In genomic region chr7:41498464-41498863, GRCm38 (mm10) we compare ENCODE assay signal across 8 mouse cellular contexts. TPM values are rescaled to one million over a fixed set of nuclear protein-coding genes. Genes with fewer than 3 reads are reported as not detected.
A peak's percentile ranks its signal among the peaks of the same experiment; 100 is the strongest.
DNase-seq lines count a peak whose midpoint lies in the region; ATAC-seq lines count a peak whose summit lies in the region.
"Not testable (repeated sequence)": the region's sequence is repeated elsewhere in the genome, so short reads cannot be mapped to it uniquely, and the experiment has no call there.
"Had no signal": no experiment of that assay in that cellular context is flagged by ENCODE, and none has a peak within 500 bp of the region (broad histone marks: within the 10 kb centered on the region; RNA-seq: fewer than 3 reads in every experiment).

No protein-coding gene starts in this region.

- H3K4me3 ChIP-seq in forebrain, embryonic 10.5 days, result peak overlapping the region; percentile 67
- peak overlapping the region in 1 of 2 experiments; percentile 76; a peak in 1 of 4 replicates for H3K4me3 ChIP-seq in heart, embryonic 14.5 days (ENCODE audit: control insufficient read depth in 1 of 2, insufficient read depth in 1 of 2, low read depth in 1 of 2, low read length in 2 of 2)
- peak overlapping the region; percentile 59 for H3K4me3 ChIP-seq in intestine, embryonic 16.5 days (ENCODE audit: low read length)
- peak overlapping the region; percentile 54 for H3K4me3 ChIP-seq in limb, embryonic 11.5 days (ENCODE audit: low read depth, low read length)
- H3K4me3 ChIP-seq in lung, embryonic 16.5 days (ENCODE audit: low read length), result peak overlapping the region; percentile 61
- H3K4me3 ChIP-seq in neural tube, embryonic 15.5 days (replicated peaks), result peak overlapping the region; percentile 81

- peaks cover 47% of the 10 kb centered on the region for H3K9me3 ChIP-seq in forebrain, embryonic 10.5 days
- not testable (repeated sequence) for H3K9me3 ChIP-seq in heart, embryonic 14.5 days (ENCODE audit: control insufficient read depth, low read length); intestine, embryonic 16.5 days (ENCODE audit: control insufficient read depth, low read length); limb, embryonic 11.5 days (ENCODE audit: control insufficient read depth, low read length); lung, embryonic 16.5 days (ENCODE audit: control insufficient read depth, low read length); neural tube, embryonic 15.5 days (replicated peaks)

- H3K27ac ChIP-seq in forebrain, embryonic 10.5 days; heart, embryonic 14.5 days (replicated peaks in 1 of 2; ENCODE audit: control insufficient read depth in 1 of 2, insufficient read depth in 1 of 2, low read depth in 2 of 2, low read length in 2 of 2); intestine, embryonic 16.5 days (ENCODE audit: low read length); limb, embryonic 11.5 days (replicated peaks; ENCODE audit: low read depth, low read length); lung, embryonic 16.5 days (ENCODE audit: low read length); neural tube, embryonic 15.5 days (replicated peaks): not testable (repeated sequence)

- H3K4me1 ChIP-seq in forebrain, embryonic 10.5 days; heart, embryonic 14.5 days (ENCODE audit: control insufficient read depth in 2 of 2, insufficient read depth in 2 of 2, low read length in 2 of 2); intestine, embryonic 16.5 days (ENCODE audit: control insufficient read depth, insufficient read depth, low read length); limb, embryonic 11.5 days (ENCODE audit: control insufficient read depth, insufficient read depth, low read length); lung, embryonic 16.5 days (replicated peaks; ENCODE audit: control insufficient read depth, insufficient read depth, low read length); neural tube, embryonic 15.5 days: not testable (repeated sequence)

- 79% methylated on average over 4 of the region's 4 CpGs for WGBS in forebrain, embryonic 10.5 days
- WGBS in heart, embryonic 14.5 days, result 50% methylated on average over 2 of the region's 4 CpGs
- WGBS in intestine, embryonic 16.5 days, result 55% methylated on average over 2 of the region's 4 CpGs
- whole genome bisulfite sequencing in limb, embryonic 11.5 days, result 72% methylated on average over 2 of the region's 4 CpGs
- WGBS in lung, embryonic 16.5 days, result 72% methylated on average over 3 of the region's 4 CpGs
- 76% methylated on average over 3 of the region's 4 CpGs for WGBS in neural tube, embryonic 15.5 days

- H3K9ac ChIP-seq in heart, embryonic 14.5 days (ENCODE audit: low read length), result peak overlapping the region; percentile 75; the same call in 1 of the 2 replicates
- not testable (repeated sequence) for H3K9ac ChIP-seq in intestine, embryonic 16.5 days (ENCODE audit: low read depth, low read length); limb, embryonic 11.5 days (ENCODE audit: low read length); lung, embryonic 16.5 days (ENCODE audit: low read length); neural tube, embryonic 15.5 days (replicated peaks)

- ATAC-seq in heart, embryonic 14.5 days (ENCODE audit: insufficient number of reproducible peaks, insufficient read depth, low FRiP score, low read depth); intestine, embryonic 16.5 days; limb, embryonic 11.5 days (ENCODE audit: insufficient number of reproducible peaks, low FRiP score, low TSS enrichment, low read depth); lung, embryonic 16.5 days (ENCODE audit: low read depth); neural tube, embryonic 15.5 days (ENCODE audit: low FRiP score): not testable (repeated sequence)

- DNase-seq in cerebellum, adult 18-20 months, result peak; percentile 35
- not testable (repeated sequence) for DNase-seq in forebrain, embryonic 10.5 days (ENCODE audit: extremely low spot score, low spot score); limb, embryonic 11.5 days (ENCODE audit: low spot score)

- H3K36me3 ChIP-seq in forebrain, embryonic 10.5 days (replicated peaks), result peaks cover 19% of the 10 kb centered on the region
- H3K36me3 ChIP-seq in heart, embryonic 14.5 days (ENCODE audit: control insufficient read depth, insufficient read depth, low read length); intestine, embryonic 16.5 days (ENCODE audit: control insufficient read depth, insufficient read depth, low read length); limb, embryonic 11.5 days (ENCODE audit: control insufficient read depth, insufficient read depth, low read length); lung, embryonic 16.5 days (ENCODE audit: control insufficient read depth, insufficient read depth, low read length); neural tube, embryonic 15.5 days: not testable (repeated sequence)

- H3K27me3 ChIP-seq in forebrain, embryonic 10.5 days (ENCODE audit: poor library complexity, severe bottlenecking); heart, embryonic 14.5 days (ENCODE audit: control insufficient read depth, insufficient read depth, low read length); intestine, embryonic 16.5 days (replicated peaks; ENCODE audit: control insufficient read depth, insufficient read depth, low read length); limb, embryonic 11.5 days (ENCODE audit: control insufficient read depth, insufficient read depth, low read length); lung, embryonic 16.5 days (ENCODE audit: control insufficient read depth, insufficient read depth, low read depth, low read length); neural tube, embryonic 15.5 days (replicated peaks): not testable (repeated sequence)

- peak overlapping the region; percentile 97 for H3K4me2 ChIP-seq in heart, embryonic 14.5 days (ENCODE audit: low read length)
- peak overlapping the region; percentile 54; the same call in 1 of the 2 replicates for H3K4me2 ChIP-seq in intestine, embryonic 16.5 days (ENCODE audit: low read depth, low read length)
- peak overlapping the region; percentile 67; the same call in 1 of the 2 replicates for H3K4me2 ChIP-seq in limb, embryonic 11.5 days (ENCODE audit: low read depth, severe bottlenecking)
- H3K4me2 ChIP-seq in lung, embryonic 16.5 days (ENCODE audit: low read depth, low read length), result peak overlapping the region; percentile 93
- H3K4me2 ChIP-seq in neural tube, embryonic 15.5 days, result peak overlapping the region; percentile 85

RNA-seq across cellular contexts. Expression of gene Gm20449, which starts 0.8 kb away (rescaled TPM):
- 0.30 TPM in 1 of 2 replicates, not detected in the other for polyA plus RNA-seq in forebrain, embryonic 10.5 days (2016; fragmentation: Nextera tagmentation; extraction: Ambion mirVana)
- 0.05 and 0.20 TPM in 2 replicates for polyA plus RNA-seq in heart, embryonic 14.5 days (2014; fragmentation: Nextera tagmentation; extraction: Ambion mirVana)
- 0.05 TPM in 1 of 2 replicates, not detected in the other for polyA plus RNA-seq in intestine, embryonic 16.5 days (2015; fragmentation: Nextera tagmentation; extraction: Ambion mirVana)
- 0.13 TPM in 1 of 2 replicates, not detected in the other for polyA plus RNA-seq in limb, embryonic 11.5 days (2014; fragmentation: Nextera tagmentation; extraction: Ambion mirVana)
- polyA plus RNA-seq in lung, embryonic 16.5 days (2015; fragmentation: Nextera tagmentation; extraction: Ambion mirVana), result 0.08 TPM in 2 replicates
- polyA plus RNA-seq in neural tube, embryonic 15.5 days (2015; fragmentation: Nextera tagmentation; extraction: Ambion mirVana), result 0.09 and 0.20 TPM in 2 replicates
- polyA plus RNA-seq: large intestine, adult 2 months had no signal

RNA-seq across cellular contexts. Expression of gene AW146154, which starts 1.2 kb away (rescaled TPM):
- 11.0 and 11.1 TPM in 2 replicates for polyA plus RNA-seq in forebrain, embryonic 10.5 days (2016; fragmentation: Nextera tagmentation; extraction: Ambion mirVana)
- polyA plus RNA-seq in heart, embryonic 14.5 days (2014; fragmentation: Nextera tagmentation; extraction: Ambion mirVana), result 6.3 and 7.1 TPM in 2 replicates
- polyA plus RNA-seq in intestine, embryonic 16.5 days (2015; fragmentation: Nextera tagmentation; extraction: Ambion mirVana), result 9.1 and 10.1 TPM in 2 replicates
- 10.5 and 12.7 TPM in 2 replicates for polyA plus RNA-seq in limb, embryonic 11.5 days (2014; fragmentation: Nextera tagmentation; extraction: Ambion mirVana)
- polyA plus RNA-seq in lung, embryonic 16.5 days (2015; fragmentation: Nextera tagmentation; extraction: Ambion mirVana), result 10.6 and 13.1 TPM in 2 replicates
- 4.4 and 6.2 TPM in 2 replicates for polyA plus RNA-seq in neural tube, embryonic 15.5 days (2015; fragmentation: Nextera tagmentation; extraction: Ambion mirVana)

RNA-seq across cellular contexts. Expression of gene Vmn2r57, which starts 50.0 kb away (rescaled TPM):
- polyA plus RNA-seq in forebrain, embryonic 10.5 days (2016; fragmentation: Nextera tagmentation; extraction: Ambion mirVana), result 0.06 and 0.16 TPM in 2 replicates
- 0.12 and 0.19 TPM in 2 replicates for polyA plus RNA-seq in heart, embryonic 14.5 days (2014; fragmentation: Nextera tagmentation; extraction: Ambion mirVana)
- polyA plus RNA-seq in intestine, embryonic 16.5 days (2015; fragmentation: Nextera tagmentation; extraction: Ambion mirVana), result 0.12 and 0.16 TPM in 2 replicates
- polyA plus RNA-seq in limb, embryonic 11.5 days (2014; fragmentation: Nextera tagmentation; extraction: Ambion mirVana), result 0.40 and 0.47 TPM in 2 replicates
- polyA plus RNA-seq in lung, embryonic 16.5 days (2015; fragmentation: Nextera tagmentation; extraction: Ambion mirVana), result 0.21 and 0.23 TPM in 2 replicates
- polyA plus RNA-seq in neural tube, embryonic 15.5 days (2015; fragmentation: Nextera tagmentation; extraction: Ambion mirVana), result 0.64 and 0.77 TPM in 2 replicates
